Mouse (Mus musculus) liver, adult 2 months (tissue): ENCODE data around the gene Sufu.

ENCODE experiments used
- CTCF ChIP-seq: fragments of 200-500 bp; IDR thresholded peaks from 2 replicates; pipeline ENCODE4 v1.5.1; 2011; ENCODE audit warnings: low read depth, low read length, control low read depth
- POLR2A ChIP-seq: fragments of 200-500 bp; IDR thresholded peaks from 2 replicates; pipeline ENCODE4 v1.6.1; 2011; ENCODE audit warnings: low read length, control low read depth; ENCODE audit not compliant: insufficient read depth; ENCODE audit errors: extremely low read depth

DNA sequence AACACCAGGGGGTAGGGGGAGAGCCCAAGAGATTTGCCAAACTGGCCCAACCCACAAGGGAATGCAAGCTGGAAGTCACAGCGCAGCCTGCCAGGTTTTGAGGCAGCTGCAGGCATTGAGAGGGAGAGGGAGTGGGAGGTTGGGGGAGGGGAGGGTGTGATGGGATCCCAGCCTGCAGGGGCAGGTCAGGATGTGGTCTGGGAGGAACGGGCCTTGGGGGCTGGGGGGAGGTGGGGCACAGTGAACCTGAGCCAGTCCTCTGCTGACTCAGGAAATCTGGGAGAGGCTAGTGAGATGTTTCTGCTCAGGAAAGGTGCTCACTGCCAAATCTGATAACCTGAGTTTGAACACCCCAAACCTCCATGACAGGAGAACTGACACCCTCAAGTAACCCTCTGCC lies 93.9 kb downstream of the Sufu start:
- TF ChIP-seq CTCF, result no peak
- TF ChIP-seq POLR2A, result no peak
